Mouse (Mus musculus): ENCODE measurements around the gene Abcc12. TPM values are rescaled to one million over a fixed set of nuclear protein-coding genes. Genes with fewer than 3 reads are reported as not detected.
A peak's percentile ranks its signal among the peaks of the same experiment; 100 is the strongest.

Gene Abcc12
- not detected in 2 replicates for polyA plus RNA-seq (2016; fragmentation: Nextera tagmentation; extraction: Ambion mirVana)

- H3K4me1 ChIP-seq: no peaks in the 10 kb centered on the region
- no peak for DNase-seq (ENCODE audit: extremely low spot score, low spot score)
- no peak within 1 kb of the TSS for H3K27ac ChIP-seq
- H3K36me3 ChIP-seq (replicated peaks): no peaks in the 10 kb centered on the region
- no peaks in the 10 kb centered on the region for H3K9me3 ChIP-seq
- no peak within 1 kb of the TSS for H3K4me3 ChIP-seq
- H3K27me3 ChIP-seq (ENCODE audit: poor library complexity, severe bottlenecking): no peaks in the 10 kb centered on the region
Measured at GRCm38 (mm10) chr8:86580458-86580857, at the start of gene Abcc12. Gene Abcc12 (minus strand): TSS chr8:86580686.

GRCm38 (mm10) chr8:86630212-86630611, 49.7 kb upstream of the Abcc12 start:
- Histone ChIP-seq H3K36me3 (replicated peaks) (peaks cover 19% of the 10 kb centered on the region), H3K4me1 (peaks cover 5% of the 10 kb centered on the region), H3K27ac (no peak overlapping the region), H3K4me3 (no peak overlapping the region), H3K27me3 (ENCODE audit: poor library complexity, severe bottlenecking) (no peaks in the 10 kb centered on the region), H3K9me3 (no peaks in the 10 kb centered on the region)
- 90% methylated on average over 5 of the region's 5 CpGs for WGBS
- DNase-seq (ENCODE audit: extremely low spot score, low spot score): no peak

GRCm38 (mm10) chr8:86624915-86625314, 44.4 kb upstream of the Abcc12 start:
- Histone ChIP-seq H3K9me3 (no peaks in the 10 kb centered on the region), H3K27me3 (ENCODE audit: poor library complexity, severe bottlenecking) (no peaks in the 10 kb centered on the region), H3K36me3 (replicated peaks) (no peaks in the 10 kb centered on the region), H3K27ac (peak overlapping the region; percentile 83), H3K4me1 (peaks cover 17% of the 10 kb centered on the region), H3K4me3 (peak overlapping the region; percentile 86)
- 61% methylated on average over 7 of the region's 7 CpGs for WGBS
- no peak for DNase-seq (ENCODE audit: extremely low spot score, low spot score)

GRCm38 (mm10) chr8:86623911-86624731, 43.6 kb upstream of the Abcc12 start, which contains the start of gene Lonp2:
Gene Lonp2 (plus strand): TSS chr8:86624043.
- Histone ChIP-seq H3K27me3 (ENCODE audit: poor library complexity, severe bottlenecking) (no peaks in the 10 kb centered on the region), H3K4me3 (peak within 1 kb of the TSS; percentile 86), H3K36me3 (replicated peaks) (no peaks in the 10 kb centered on the region), H3K9me3 (no peaks in the 10 kb centered on the region), H3K27ac (peak within 1 kb of the TSS; percentile 83), H3K4me1 (peaks cover 17% of the 10 kb centered on the region)
- peak; percentile 98 for DNase-seq (ENCODE audit: extremely low spot score, low spot score)
- WGBS: under 1% methylated on average over 60 of the region's 62 CpGs

GRCm38 (mm10) chr8:86623551-86623910, 43.0 kb upstream of the Abcc12 start:
- DNase-seq (ENCODE audit: extremely low spot score, low spot score): no peak
- Histone ChIP-seq H3K4me3 (peak overlapping the region; percentile 86), H3K36me3 (replicated peaks) (no peaks in the 10 kb centered on the region), H3K27me3 (ENCODE audit: poor library complexity, severe bottlenecking) (no peaks in the 10 kb centered on the region), H3K4me1 (peaks cover 17% of the 10 kb centered on the region), H3K27ac (peak overlapping the region; percentile 83), H3K9me3 (no peaks in the 10 kb centered on the region)
- WGBS: 4% methylated on average over 10 of the region's 14 CpGs

- Histone ChIP-seq H3K27ac (no peak overlapping the region), H3K9me3 (no peaks in the 10 kb centered on the region), H3K36me3 (replicated peaks) (no peaks in the 10 kb centered on the region), H3K4me1 (no peaks in the 10 kb centered on the region), H3K4me3 (no peak overlapping the region), H3K27me3 (ENCODE audit: poor library complexity, severe bottlenecking) (no peaks in the 10 kb centered on the region)
- no peak for DNase-seq (ENCODE audit: extremely low spot score, low spot score)
- WGBS: 82% methylated on average over 7 of the region's 7 CpGs
Measured at GRCm38 (mm10) chr8:86617759-86618387, 37.4 kb upstream of the Abcc12 start.

GRCm38 (mm10) chr8:86615095-86615769, 34.7 kb upstream of the Abcc12 start:
- Histone ChIP-seq H3K36me3 (replicated peaks) (no peaks in the 10 kb centered on the region), H3K27ac (no peak overlapping the region), H3K9me3 (no peaks in the 10 kb centered on the region), H3K4me1 (no peaks in the 10 kb centered on the region), H3K4me3 (no peak overlapping the region), H3K27me3 (ENCODE audit: poor library complexity, severe bottlenecking) (no peaks in the 10 kb centered on the region)
- DNase-seq (ENCODE audit: extremely low spot score, low spot score): no peak
- 89% methylated on average over 6 of the region's 6 CpGs for WGBS

GRCm38 (mm10) chr8:86613798-86614197, 33.3 kb upstream of the Abcc12 start:
- Histone ChIP-seq H3K9me3 (no peaks in the 10 kb centered on the region), H3K27me3 (ENCODE audit: poor library complexity, severe bottlenecking) (no peaks in the 10 kb centered on the region), H3K4me3 (no peak overlapping the region), H3K4me1 (no peaks in the 10 kb centered on the region), H3K36me3 (replicated peaks) (no peaks in the 10 kb centered on the region), H3K27ac (no peak overlapping the region)
- WGBS: 83% methylated on average over 2 of the region's 2 CpGs
- no peak for DNase-seq (ENCODE audit: extremely low spot score, low spot score)

GRCm38 (mm10) chr8:86604676-86605075, 24.2 kb upstream of the Abcc12 start:
- Histone ChIP-seq H3K4me3 (no peak overlapping the region), H3K4me1 (no peaks in the 10 kb centered on the region), H3K36me3 (replicated peaks) (no peaks in the 10 kb centered on the region), H3K27me3 (ENCODE audit: poor library complexity, severe bottlenecking) (no peaks in the 10 kb centered on the region), H3K27ac (no peak overlapping the region), H3K9me3 (no peaks in the 10 kb centered on the region)
- 84% methylated on average over 3 of the region's 3 CpGs for WGBS
- DNase-seq (ENCODE audit: extremely low spot score, low spot score): no peak

- Histone ChIP-seq H3K9me3 (no peaks in the 10 kb centered on the region), H3K27ac (no peak overlapping the region), H3K36me3 (replicated peaks) (no peaks in the 10 kb centered on the region), H3K27me3 (ENCODE audit: poor library complexity, severe bottlenecking) (no peaks in the 10 kb centered on the region), H3K4me1 (no peaks in the 10 kb centered on the region), H3K4me3 (no peak overlapping the region)
- no peak for DNase-seq (ENCODE audit: extremely low spot score, low spot score)
- 65% methylated on average over 2 of the region's 2 CpGs for WGBS
Measured at GRCm38 (mm10) chr8:86603174-86603573, 22.7 kb upstream of the Abcc12 start.

- no peak overlapping the region for H3K27ac ChIP-seq
- WGBS: 87% methylated on average over 3 of the region's 3 CpGs
- no peaks in the 10 kb centered on the region for H3K9me3 ChIP-seq
- H3K27me3 ChIP-seq (ENCODE audit: poor library complexity, severe bottlenecking): no peaks in the 10 kb centered on the region
- H3K36me3 ChIP-seq (replicated peaks): no peaks in the 10 kb centered on the region
- H3K4me3 ChIP-seq: no peak overlapping the region
- DNase-seq (ENCODE audit: extremely low spot score, low spot score): no peak
- H3K4me1 ChIP-seq: no peaks in the 10 kb centered on the region
Measured at GRCm38 (mm10) chr8:86600311-86600710, 19.8 kb upstream of the Abcc12 start.

- WGBS: 93% methylated on average over 6 of the region's 6 CpGs
Measured at GRCm38 (mm10) chr8:86599299-86599698, 18.8 kb upstream of the Abcc12 start.

GRCm38 (mm10) chr8:86597681-86598080, 17.2 kb upstream of the Abcc12 start:
- WGBS: 91% methylated on average over 7 of the region's 7 CpGs
- no peak for DNase-seq (ENCODE audit: extremely low spot score, low spot score)
- no peaks in the 10 kb centered on the region for H3K9me3 ChIP-seq
- no peak overlapping the region for H3K4me3 ChIP-seq
- no peaks in the 10 kb centered on the region for H3K27me3 ChIP-seq (ENCODE audit: poor library complexity, severe bottlenecking)
- H3K36me3 ChIP-seq (replicated peaks): no peaks in the 10 kb centered on the region
- no peak overlapping the region for H3K27ac ChIP-seq
- no peaks in the 10 kb centered on the region for H3K4me1 ChIP-seq

More at GRCm38 (mm10) chr8:86599299-86599698, 18.8 kb upstream of the Abcc12 start:
- Histone ChIP-seq H3K27me3 (ENCODE audit: poor library complexity, severe bottlenecking) (no peaks in the 10 kb centered on the region), H3K9me3 (no peaks in the 10 kb centered on the region), H3K4me1 (no peaks in the 10 kb centered on the region), H3K36me3 (replicated peaks) (no peaks in the 10 kb centered on the region), H3K27ac (no peak overlapping the region), H3K4me3 (no peak overlapping the region)
- no peak for DNase-seq (ENCODE audit: extremely low spot score, low spot score)

Measured in forebrain, embryonic 10.5 days (tissue).